Mouse (Mus musculus): ENCODE data around the gene 1700008O03Rik.

GRCm38 (mm10) chr7:44433371-44433770 is 47.8 kb upstream of the 1700008O03Rik start:
- TF ChIP-seq CTCF (IDR thresholded peaks at IDR 0.05) = no peak
- TF ChIP-seq EP300 (IDR thresholded peaks at IDR 0.05; ENCODE audit: insufficient read depth, low read depth, low read length) = no peak
